Mouse (Mus musculus): ENCODE measurements around the gene Gfi1b.

Gfi1b gene

DNA sequence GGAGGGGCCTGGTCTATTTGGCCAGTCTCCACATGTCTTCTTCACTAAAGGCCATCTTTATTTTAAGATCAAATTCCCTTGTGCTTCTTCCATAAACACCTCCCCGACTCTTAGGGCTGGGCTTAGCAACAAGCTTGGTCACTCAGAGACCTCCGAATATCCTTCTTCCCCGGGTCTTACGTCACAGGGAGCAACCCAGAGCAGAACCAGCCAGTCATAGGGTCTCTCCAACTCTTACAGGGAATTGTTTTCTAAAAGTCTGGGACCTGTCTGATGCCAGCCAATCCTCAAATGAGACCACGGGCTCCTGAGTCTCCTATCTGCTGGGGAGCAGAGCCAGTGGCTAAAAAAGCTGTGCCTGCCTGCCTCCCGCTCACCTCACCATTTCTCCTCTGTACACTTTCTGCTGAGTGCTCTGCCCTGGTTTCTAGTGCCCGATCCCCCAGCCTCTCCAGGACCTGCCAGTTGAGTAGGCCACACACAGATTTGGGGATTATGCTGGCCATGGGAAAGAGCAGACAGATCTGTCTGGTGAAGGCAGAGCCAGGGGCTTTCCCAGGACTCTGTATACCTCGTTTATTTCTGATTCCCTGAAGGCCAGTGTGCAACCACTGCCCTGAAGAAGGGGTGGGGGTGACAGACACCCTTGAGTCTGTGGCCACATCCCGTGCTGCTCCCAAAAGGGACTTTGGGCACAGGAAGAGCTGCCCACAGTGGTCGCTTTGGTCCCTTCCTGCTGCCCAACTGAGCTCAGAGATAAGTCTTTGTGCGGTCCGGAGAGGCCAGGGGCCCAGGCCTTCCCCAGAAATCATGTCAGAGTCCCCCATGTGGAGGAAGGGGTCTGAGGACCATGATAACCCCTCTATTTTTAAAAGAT lies 22.9 kb downstream of the Gfi1b start:
- Histone ChIP-seq H3K27me3 (ENCODE audit: control insufficient read depth, insufficient read depth, low read length, poor library complexity, severe bottlenecking) (no peaks in the 10 kb centered on the region), H3K36me3 (ENCODE audit: control insufficient read depth, insufficient read depth, low read length, poor library complexity, severe bottlenecking) (no peaks in the 10 kb centered on the region)
- DNase-seq (ENCODE audit: low read depth, low spot score), result no peak

DNA sequence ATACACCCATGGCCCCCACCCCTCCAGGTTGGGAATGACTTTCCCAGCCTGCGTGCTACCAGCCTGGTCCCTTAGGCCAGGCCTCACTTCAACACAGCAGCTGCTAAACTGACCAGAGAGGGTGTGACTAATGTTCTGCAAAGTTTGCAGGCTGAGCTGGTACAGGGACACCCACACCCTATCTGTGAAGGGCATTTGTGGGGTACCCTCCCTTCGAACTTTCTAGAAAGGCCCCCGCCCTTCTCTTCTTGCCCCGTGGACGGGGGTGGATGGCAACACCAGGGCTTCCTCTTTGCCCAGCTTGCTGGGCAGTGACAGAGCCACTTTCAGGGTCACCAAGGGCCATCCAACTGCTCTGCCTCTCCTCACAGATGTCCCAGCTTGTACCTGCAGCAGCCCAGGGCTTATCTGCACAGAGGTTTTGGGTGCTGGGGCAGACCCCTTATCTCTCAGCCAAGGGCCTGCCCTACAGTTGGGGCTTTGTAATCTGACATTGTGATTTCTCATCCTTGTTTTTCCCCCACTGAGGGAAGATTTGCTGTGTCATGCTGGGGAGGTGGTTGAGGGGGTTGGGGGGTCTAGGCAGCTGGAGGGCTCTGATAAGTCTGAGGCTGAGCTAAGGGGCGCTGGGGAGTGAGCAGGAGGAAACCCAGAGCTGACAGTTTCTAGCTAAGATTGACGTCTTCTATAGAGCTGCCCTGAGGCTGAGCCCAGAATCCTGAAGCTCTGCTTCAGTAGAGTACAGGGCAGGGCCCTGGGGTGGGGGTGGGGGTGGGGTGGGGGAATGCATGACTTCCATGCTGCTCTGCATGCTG lies 23.8 kb downstream of the Gfi1b start:
- no peak for DNase-seq (ENCODE audit: low read depth, low spot score)
- H3K36me3 ChIP-seq (ENCODE audit: control insufficient read depth, insufficient read depth, low read length, poor library complexity, severe bottlenecking), result no peaks in the 10 kb centered on the region
- no peaks in the 10 kb centered on the region for H3K27me3 ChIP-seq (ENCODE audit: control insufficient read depth, insufficient read depth, low read length, poor library complexity, severe bottlenecking)

DNA sequence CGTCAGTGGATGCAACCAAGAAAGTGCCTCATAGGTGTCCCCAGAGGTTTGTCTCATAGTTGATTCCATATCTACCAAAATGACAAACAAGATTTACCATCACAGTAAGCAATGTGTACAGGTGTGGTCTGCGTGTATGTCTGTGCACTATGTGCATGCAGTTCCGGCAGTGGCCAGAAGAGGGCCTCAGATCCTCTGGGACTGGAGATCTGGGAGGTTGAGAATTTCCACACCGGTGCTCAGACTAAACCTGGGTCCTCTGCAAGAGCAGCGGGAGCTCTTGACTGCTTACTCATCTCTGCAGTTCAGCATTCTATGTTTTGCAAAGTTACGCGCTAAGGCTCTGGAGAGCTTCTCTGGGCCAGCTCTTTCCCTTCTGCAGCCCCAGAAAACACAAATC lies 24.8 kb downstream of the Gfi1b start:
- Histone ChIP-seq H3K36me3 (ENCODE audit: control insufficient read depth, insufficient read depth, low read length, poor library complexity, severe bottlenecking) (no peaks in the 10 kb centered on the region), H3K27me3 (ENCODE audit: control insufficient read depth, insufficient read depth, low read length, poor library complexity, severe bottlenecking) (no peaks in the 10 kb centered on the region)
- DNase-seq (ENCODE audit: low read depth, low spot score), result peak; percentile 24

DNA sequence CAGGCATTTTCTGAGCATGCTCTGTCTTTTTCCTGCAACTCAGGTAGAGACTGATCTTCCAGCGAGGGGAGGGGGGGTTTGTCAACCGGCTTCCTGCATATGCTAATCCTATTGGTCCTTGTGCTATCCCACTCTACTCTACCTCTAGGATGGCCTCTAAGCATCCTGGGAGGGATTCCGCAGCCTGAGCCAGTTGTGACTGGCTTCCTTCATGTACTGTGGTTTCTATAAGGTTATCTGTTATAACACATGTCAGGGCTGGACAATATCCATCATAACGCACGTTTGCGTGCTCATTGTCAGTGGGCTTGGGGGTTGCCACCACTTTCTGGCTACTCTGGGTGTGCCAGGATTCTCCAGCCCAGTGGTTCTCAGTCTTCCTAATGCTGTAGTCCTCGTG lies 25.8 kb downstream of the Gfi1b start:
- H3K27me3 ChIP-seq (ENCODE audit: control insufficient read depth, insufficient read depth, low read length, poor library complexity, severe bottlenecking), result no peaks in the 10 kb centered on the region
- no peaks in the 10 kb centered on the region for H3K36me3 ChIP-seq (ENCODE audit: control insufficient read depth, insufficient read depth, low read length, poor library complexity, severe bottlenecking)

DNA sequence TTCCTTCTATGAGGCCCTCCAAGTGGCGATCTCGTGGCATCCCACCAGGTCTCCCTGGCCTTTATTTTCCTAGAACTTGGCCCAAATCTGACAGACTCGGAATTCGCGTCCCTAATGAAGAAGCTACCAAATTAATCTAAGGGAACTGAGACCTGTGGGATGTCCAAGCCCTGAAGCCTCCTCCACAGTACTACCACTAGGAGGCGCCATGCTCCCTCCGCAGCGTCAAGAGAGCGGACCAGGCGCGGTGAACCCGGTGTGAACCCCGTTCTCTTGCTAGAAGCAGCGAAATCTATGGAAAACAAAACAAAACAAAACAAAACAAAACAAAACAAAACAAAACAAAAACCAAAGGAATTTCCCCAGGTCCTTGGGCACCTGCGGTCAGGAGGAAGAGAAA lies 29.0 kb downstream of the Gfi1b start:
- Histone ChIP-seq H3K27me3 (ENCODE audit: control insufficient read depth, insufficient read depth, low read length, poor library complexity, severe bottlenecking) (no peaks in the 10 kb centered on the region), H3K36me3 (ENCODE audit: control insufficient read depth, insufficient read depth, low read length, poor library complexity, severe bottlenecking) (no peaks in the 10 kb centered on the region)
- peak; percentile 86 for DNase-seq (ENCODE audit: low read depth, low spot score)

More for the DNA sequence above, 25.8 kb downstream of the Gfi1b start:
- no peak for DNase-seq (ENCODE audit: low read depth, low spot score)

DNA sequence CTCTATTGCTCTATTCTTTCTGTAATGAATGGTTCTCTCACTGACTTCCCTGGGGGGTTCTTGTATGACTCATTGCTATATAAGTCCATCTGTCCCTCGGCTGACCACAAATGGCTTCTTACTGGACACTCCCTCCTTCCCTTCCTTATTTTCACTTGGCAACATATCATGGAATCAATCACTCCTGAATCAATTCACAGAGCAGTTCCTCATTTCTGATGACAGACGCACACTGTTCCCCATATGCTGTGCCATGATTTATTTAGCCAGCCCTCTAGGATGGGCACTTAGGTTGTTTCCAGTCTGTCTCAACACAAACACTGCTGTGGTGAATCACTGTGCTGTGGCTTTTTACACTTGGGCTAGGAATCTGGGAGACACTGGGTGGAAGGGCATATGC lies 30.3 kb downstream of the Gfi1b start:
- DNase-seq (ENCODE audit: low read depth, low spot score), result no peak
- Histone ChIP-seq H3K27me3 (ENCODE audit: control insufficient read depth, insufficient read depth, low read length, poor library complexity, severe bottlenecking) (no peaks in the 10 kb centered on the region), H3K36me3 (ENCODE audit: control insufficient read depth, insufficient read depth, low read length, poor library complexity, severe bottlenecking) (no peaks in the 10 kb centered on the region)

DNA sequence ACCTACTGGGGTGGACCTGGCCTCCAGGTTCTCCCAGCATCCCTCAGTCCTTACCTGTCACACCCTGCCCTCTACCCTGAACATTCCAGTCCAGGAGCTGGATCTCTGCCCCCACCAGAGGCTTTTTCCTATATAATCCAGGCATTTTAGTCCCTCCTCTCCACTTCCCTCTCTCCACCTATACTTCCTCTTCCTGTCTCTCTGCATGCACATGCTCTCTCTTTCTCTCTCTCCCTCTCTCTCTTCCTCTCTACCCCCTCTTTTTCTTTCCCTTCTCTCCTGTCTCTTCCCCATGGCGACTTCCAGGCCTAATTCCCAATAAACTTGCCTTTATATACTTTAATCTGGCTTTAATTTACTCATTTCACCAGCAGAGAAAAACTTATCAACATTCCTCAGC lies 33.2 kb downstream of the Gfi1b start:
- no peaks in the 10 kb centered on the region for H3K27me3 ChIP-seq (ENCODE audit: control insufficient read depth, insufficient read depth, low read length, poor library complexity, severe bottlenecking)
- no peak for DNase-seq (ENCODE audit: low read depth, low spot score)

DNA sequence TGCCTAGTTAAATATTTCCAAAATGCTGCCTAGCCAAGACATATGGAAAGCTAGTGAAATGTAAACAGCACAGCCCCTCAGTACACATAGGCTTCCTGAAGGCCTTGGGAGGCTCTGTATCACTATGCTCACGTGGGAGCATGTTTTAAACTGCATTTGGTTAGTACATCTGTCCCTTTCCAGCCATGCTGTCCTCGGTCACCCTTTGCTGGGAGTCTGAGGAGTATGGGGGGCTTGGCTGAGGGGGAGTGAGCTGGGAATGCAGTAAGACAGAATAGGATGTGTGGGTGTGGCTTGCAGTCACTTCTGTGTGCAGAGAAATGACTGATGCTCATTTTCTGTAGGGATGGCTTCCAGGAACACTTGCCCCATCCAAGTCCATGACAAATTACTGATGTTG lies 36.1 kb downstream of the Gfi1b start:
- Histone ChIP-seq H3K36me3 (ENCODE audit: control insufficient read depth, insufficient read depth, low read length, poor library complexity, severe bottlenecking) (no peaks in the 10 kb centered on the region), H3K27me3 (ENCODE audit: control insufficient read depth, insufficient read depth, low read length, poor library complexity, severe bottlenecking) (no peaks in the 10 kb centered on the region)
- DNase-seq (ENCODE audit: low read depth, low spot score), result no peak

More for the DNA sequence above, 33.2 kb downstream of the Gfi1b start:
- no peaks in the 10 kb centered on the region for H3K36me3 ChIP-seq (ENCODE audit: control insufficient read depth, insufficient read depth, low read length, poor library complexity, severe bottlenecking)

DNA sequence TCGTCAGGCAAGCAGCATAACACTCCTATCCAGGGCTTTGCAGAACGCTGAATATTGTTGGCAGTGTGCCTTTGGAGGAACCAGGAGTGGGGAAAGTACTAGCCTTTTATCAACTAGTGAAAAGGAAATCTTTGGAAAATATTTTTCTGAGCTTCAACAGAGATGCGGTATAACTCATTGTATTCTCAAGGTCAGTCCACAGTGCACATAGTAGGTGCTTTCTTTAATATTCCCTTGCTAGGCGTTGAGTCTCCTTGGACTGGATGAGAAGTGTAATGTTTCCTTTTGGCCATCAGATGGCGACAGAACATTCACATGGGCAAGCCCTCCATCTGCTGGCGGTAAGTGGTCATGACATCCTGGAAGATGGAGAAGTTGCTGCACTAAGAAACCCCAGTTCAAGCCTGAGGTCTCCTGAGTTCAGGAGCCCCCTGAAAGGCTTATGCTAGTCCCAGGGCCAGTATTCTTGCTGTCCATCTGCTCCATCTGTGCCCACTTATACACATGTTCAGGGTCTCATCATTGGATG lies 36.7 kb downstream of the Gfi1b start:
- peak; percentile 94 for DNase-seq (ENCODE audit: low read depth, low spot score)
- Histone ChIP-seq H3K27me3 (ENCODE audit: control insufficient read depth, insufficient read depth, low read length, poor library complexity, severe bottlenecking) (no peaks in the 10 kb centered on the region), H3K36me3 (ENCODE audit: control insufficient read depth, insufficient read depth, low read length, poor library complexity, severe bottlenecking) (no peaks in the 10 kb centered on the region)

DNA sequence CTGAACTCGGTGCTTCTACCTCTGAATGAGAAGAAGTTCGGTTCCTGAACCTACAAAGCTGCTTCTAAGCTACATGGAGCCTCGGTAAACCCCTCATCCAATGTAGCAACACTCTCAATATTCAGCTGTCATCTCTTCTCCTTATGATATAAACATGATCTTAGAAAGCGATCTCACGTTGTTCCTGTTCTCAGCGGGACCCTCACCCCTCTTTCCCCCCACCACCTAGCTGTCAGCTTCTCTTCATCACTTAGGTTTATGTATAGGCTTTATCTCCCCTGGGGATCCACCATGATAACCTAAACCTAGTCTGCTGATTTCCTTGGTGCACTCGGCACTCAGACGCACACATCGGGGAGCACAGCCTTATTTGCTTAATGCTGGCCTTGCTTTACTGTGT lies 38.1 kb downstream of the Gfi1b start, which contains the start of gene Gtf3c5:
Gtf3c5 (minus strand) TSS at position 101 of the 400 bp plus-strand sequence.
- no peaks in the 10 kb centered on the region for H3K27me3 ChIP-seq (ENCODE audit: control insufficient read depth, insufficient read depth, low read length, poor library complexity, severe bottlenecking)
- DNase-seq (ENCODE audit: low read depth, low spot score), result no peak
- no peaks in the 10 kb centered on the region; the same call in 1 of the 2 replicates for H3K36me3 ChIP-seq (ENCODE audit: control insufficient read depth, insufficient read depth, low read length, poor library complexity, severe bottlenecking)

DNA sequence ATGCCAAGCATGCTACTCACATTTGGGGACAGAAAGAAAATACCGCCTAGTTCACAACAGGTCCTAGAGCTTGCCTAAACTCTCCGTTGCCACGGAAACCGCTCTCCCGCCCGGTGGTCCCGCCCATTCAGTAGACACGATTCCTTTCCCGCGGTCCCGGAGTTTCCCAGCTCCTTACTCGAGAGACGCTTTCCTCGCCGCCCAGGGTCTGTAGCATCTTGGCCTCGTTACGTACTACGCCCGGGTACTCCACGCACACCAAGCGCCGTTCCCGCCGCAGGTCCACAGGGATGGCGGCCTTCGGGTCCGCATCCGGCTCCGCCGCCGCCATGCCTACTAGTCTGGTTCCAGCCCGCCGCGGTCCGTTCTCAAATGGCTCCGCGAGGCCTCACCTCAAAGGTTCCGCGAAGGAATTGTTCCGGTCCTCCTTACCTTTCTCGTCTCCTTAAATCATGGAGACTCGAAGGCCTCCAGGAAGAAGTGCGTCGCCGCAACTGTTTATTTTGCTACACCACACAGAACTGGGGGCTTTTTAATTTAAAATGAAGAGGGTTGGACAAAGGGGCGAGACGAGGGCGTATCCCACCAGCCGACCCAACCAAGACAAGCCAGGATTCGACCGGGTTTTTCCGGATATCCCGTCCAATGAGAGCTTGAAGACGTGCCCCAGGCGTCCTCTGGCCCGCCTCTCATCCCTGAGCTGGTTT lies 39.0 kb downstream of the Gfi1b start:
- no peaks in the 10 kb centered on the region; the same call in none of the 2 replicates for H3K36me3 ChIP-seq (ENCODE audit: control insufficient read depth, insufficient read depth, low read length, poor library complexity, severe bottlenecking)
- H3K27me3 ChIP-seq (ENCODE audit: control insufficient read depth, insufficient read depth, low read length, poor library complexity, severe bottlenecking), result no peaks in the 10 kb centered on the region
- peak; percentile 87 for DNase-seq (ENCODE audit: low read depth, low spot score)

DNA sequence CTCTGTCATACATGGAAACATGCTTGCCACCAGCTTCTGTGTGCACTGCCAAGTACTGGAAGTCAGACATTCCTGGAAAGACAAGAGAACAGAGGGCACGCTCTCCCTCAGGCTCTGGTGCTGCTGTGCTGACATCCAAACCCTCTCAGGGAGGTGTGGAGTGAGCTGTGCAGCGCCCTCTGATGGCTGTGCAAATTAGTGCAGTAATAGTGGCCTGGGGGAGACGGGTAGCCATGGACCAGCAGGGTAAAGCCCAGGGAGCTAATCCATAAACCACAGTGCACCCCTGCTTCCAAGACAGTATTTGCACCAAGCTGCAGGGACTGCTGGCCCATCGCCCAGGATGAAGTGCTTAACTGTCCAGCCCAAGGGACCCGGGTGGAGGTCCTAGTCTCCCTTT lies 43.8 kb downstream of the Gfi1b start:
- Histone ChIP-seq H3K36me3 (ENCODE audit: control insufficient read depth, insufficient read depth, low read length, poor library complexity, severe bottlenecking) (peaks cover 1% of the 10 kb centered on the region), H3K27me3 (ENCODE audit: control insufficient read depth, insufficient read depth, low read length, poor library complexity, severe bottlenecking) (no peaks in the 10 kb centered on the region)
- DNase-seq (ENCODE audit: low read depth, low spot score), result peak; percentile 64

DNA sequence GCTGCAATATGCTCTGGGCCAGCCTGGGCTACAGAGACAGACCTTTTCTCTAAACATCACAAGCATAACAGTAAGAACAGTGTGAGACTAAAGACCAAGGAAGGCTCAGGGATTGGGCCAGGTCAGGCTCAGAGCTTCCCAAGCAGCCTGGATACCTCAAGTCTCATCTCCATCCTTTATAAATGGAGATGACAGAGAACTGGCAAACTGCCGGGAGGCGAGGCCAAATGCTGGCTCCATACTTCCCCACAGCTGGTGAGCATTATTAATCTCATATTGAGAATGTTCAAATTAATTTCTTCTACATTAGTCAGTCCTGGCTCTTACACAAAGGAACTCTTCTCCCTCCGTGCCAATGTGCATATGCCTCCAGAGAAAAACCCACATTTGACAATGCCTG lies 45.0 kb downstream of the Gfi1b start:
- no peaks in the 10 kb centered on the region for H3K27me3 ChIP-seq (ENCODE audit: control insufficient read depth, insufficient read depth, low read length, poor library complexity, severe bottlenecking)
- no peak for DNase-seq (ENCODE audit: low read depth, low spot score)
- peaks cover 1% of the 10 kb centered on the region for H3K36me3 ChIP-seq (ENCODE audit: control insufficient read depth, insufficient read depth, low read length, poor library complexity, severe bottlenecking)

DNA sequence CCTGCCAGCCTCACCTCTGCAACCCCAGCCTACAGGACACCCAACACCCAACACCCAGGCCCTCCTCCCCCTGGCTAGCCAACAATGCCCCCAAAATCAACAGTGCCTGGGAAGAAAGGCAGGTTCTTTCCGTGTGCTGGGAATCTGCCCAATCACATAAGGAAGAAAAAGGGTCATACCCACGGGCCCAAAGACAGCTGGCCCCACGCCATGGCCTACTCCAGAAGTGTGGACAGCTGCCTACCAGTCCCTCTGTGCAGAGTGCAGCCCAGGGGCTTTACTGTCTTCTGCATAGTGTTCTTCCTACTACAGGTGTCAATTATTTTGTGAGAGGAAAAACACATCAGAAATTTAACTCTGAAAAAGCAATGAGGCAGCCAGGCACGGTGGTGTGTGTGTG lies 46.4 kb downstream of the Gfi1b start:
- peaks cover 4% of the 10 kb centered on the region for H3K36me3 ChIP-seq (ENCODE audit: control insufficient read depth, insufficient read depth, low read length, poor library complexity, severe bottlenecking)
- no peaks in the 10 kb centered on the region for H3K27me3 ChIP-seq (ENCODE audit: control insufficient read depth, insufficient read depth, low read length, poor library complexity, severe bottlenecking)
- no peak for DNase-seq (ENCODE audit: low read depth, low spot score)

Data from splenic B cell, adult 2 months (primary cell).